Mouse (Mus musculus) liver, adult 2 months (tissue): ENCODE results near the gene Slc16a5.

ENCODE experiments used
- CTCF ChIP-seq: fragments of 200-500 bp; IDR thresholded peaks from 2 replicates; pipeline ENCODE4 v1.5.1; 2011; ENCODE audit warnings: low read depth, low read length, control low read depth
- POLR2A ChIP-seq: fragments of 200-500 bp; IDR thresholded peaks from 2 replicates; pipeline ENCODE4 v1.6.1; 2011; ENCODE audit warnings: low read length, control low read depth; ENCODE audit not compliant: insufficient read depth; ENCODE audit errors: extremely low read depth

DNA sequence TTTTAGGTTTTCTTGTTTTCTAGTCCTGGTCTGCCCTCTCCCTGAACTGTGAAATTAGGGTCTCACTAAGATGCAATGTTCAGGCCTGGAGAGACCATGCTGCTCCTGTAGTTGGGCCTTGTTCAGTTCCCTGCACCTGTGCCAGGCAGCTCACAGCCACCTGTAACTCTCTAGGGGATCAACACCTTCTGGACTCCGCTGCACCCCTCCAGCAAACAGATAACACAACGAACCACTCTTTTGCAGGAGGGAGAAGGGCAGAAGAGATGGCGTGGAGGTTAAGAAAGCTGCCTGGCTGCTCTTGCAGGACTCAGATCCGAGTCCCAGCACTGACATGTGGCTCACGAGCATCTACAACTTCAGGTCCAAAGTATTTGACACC lies 48.2 kb downstream of the Slc16a5 start:
- no peak for TF ChIP-seq POLR2A
- TF ChIP-seq CTCF: no peak
